Mouse (Mus musculus) erythroid progenitor cell, adult 5-6 weeks (primary cell): ENCODE data around the gene Ssc4d. TPM values are rescaled to one million over a fixed set of nuclear protein-coding genes. Genes with fewer than 3 reads are reported as not detected.

Experiments used
- ATAC-seq: replicated peaks from 2 replicates; pipeline ENCODE4 v1.8.0; 2016; ENCODE audit warnings: moderate number of reproducible peaks, mild to moderate bottlenecking, moderate TSS enrichment, inconsistent platforms; ENCODE audit not compliant: poor library complexity, low FRiP score, severe bottlenecking
- total RNA-seq, 2 experiments: library from RNA; stranded (forward) in 1 of 2; stranded (reverse) in 1 of 2; fragments of 150-400 nt in 1 of 2; fragments of 186-747, 209-891 nt in 1 of 2; gene quantifications; 2 replicates each; pipeline versions ENCODE4 v1.2.3 to v1.2.4; 2015 to 2017; ENCODE audit warnings: low replicate concordance in 2 of 2

The Ssc4d gene
- total RNA-seq, 2 experiments from 2014 or later, result not detected

DNA sequence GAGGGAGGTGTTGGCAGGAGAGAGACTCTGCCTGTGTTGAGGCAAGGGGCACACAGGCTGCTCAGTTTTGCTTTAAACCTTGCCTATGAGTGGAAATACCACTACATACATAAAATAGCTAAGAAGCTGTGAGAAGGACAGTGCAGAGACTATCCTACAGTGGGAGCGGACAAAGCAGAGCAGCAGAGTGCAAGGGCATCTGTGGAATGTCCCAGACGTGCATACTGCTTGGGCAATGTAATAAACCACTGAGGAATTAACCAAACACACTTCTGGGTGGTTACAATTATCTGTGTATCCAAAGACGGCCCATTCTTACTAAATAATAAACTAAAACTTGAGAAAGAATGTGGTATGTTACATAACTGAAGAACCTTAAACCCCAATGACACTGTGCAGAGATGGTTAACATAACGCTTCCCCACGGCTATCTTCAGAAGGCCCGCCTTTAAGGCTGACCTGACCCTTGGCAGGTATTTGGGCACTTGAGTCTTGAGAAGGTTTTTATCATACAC, 58.2 kb downstream of the Ssc4d start:
- ATAC-seq, result no peak

DNA sequence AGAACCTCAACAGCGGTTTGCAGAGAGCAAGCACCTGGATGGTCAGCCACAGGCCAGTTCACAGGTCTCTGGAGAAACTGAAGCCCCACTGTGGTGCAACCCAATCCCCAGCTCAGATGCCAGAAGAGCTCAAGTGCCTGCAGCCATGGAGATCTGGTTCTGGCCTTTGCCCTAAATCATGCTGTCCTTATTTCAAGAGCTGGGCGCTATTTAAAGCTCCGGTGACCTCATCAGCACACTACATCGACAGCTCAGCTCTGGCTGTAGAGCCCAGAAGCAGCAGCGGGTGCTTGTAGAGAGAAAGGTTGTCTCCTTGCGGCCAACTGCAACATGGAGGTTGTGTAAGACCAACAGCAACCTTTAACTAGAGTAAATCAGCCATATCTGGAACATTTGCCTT, 60.2 kb downstream of the Ssc4d start:
- ATAC-seq, result no peak

DNA sequence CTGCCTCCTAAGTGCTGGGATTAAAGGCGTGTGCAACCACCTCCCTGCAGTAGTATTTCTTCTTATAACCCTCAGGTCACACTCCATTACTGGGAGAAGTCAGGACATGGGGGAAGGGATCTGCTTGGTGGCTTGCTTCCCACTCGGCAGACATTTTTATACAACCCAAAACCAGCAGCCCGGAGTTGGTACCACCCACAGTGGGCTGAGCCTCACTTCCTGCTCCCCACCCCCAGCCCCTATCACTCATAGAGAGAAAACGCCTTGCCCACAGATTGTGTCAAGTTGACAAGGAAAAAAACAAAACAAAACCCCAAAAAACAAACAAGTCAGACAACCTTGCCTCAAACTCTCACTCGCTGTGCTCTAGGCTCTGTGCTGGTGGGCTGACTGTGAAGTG, 61.1 kb downstream of the Ssc4d start:
- ATAC-seq, result no peak

DNA sequence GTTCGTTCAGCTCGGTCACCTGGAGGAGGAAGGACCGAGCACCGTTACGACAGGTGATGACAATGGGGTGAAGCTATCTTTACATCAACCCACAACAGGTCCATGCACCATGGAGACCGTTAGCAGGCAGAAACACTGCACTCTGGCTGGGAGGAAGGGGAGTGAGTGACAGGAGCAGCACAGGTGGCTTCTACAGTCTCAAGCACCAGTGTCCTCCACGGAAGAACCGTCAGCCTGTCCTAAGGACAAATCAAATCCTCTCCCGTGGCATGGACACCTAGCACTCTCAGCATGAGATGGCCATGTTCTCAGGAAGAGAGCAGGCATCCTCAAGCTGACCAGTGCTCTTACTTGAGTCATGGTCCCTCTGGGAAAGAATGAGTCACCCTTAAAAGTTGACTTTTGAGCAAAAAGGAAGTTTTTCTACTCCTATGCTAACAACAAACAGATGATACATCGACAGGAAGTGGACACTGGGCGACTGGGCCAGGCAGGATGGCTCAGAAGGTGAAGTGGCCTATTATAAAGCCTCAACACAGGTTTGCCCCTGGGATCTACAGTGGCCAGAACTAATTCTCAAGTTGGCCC, 62.6 kb downstream of the Ssc4d start:
- ATAC-seq, result no peak

DNA sequence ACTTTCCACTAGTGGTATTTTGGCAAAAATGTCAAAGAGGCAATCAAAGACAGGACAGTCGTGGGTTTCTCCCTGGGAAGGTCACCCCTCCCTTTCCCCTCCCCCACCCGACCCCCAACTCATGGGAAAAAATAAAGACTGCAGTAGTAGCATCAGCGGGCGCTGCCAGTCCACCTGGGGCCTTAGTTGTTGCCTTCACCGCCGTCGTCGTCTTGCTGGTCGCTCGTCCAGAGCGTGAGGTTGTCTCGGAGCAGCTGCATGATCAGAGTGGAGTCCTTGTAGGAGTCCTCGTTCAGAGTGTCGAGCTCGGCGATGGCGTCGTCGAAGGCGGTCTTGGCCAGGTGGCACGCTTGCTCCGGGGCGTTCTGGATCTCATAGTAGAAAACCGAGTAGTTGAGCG, 63.5 kb downstream of the Ssc4d start:
- no peak for ATAC-seq

Other genes starting within 250 kb of the Ssc4d start
- 9.6 TPM in 1 of 2 replicates, not detected in the other for gene Tmem120a, start 230.1 kb downstream of the Ssc4d start, total RNA-seq (2015; ENCODE audit: low replicate concordance)
- 0.77 TPM in 1 of 2 replicates, not detected in the other for gene Tmem120a, start 230.1 kb downstream of the Ssc4d start, total RNA-seq (2017; ENCODE audit: low replicate concordance)
- not detected in 2 replicates for gene Styxl1, start 196.1 kb downstream of the Ssc4d start, total RNA-seq (2015; ENCODE audit: low replicate concordance)
- not detected in 2 replicates for gene Styxl1, start 196.1 kb downstream of the Ssc4d start, total RNA-seq (2017; ENCODE audit: low replicate concordance)
- 156 and 193 TPM in 2 replicates for gene Mdh2, start 196.1 kb downstream of the Ssc4d start, total RNA-seq (2015; ENCODE audit: low replicate concordance)
- gene Mdh2, start 196.1 kb downstream of the Ssc4d start, total RNA-seq (2017; ENCODE audit: low replicate concordance), result 74.0 and 81.6 TPM in 2 replicates
- not detected in 2 replicates for gene Srrm3, start 167.6 kb downstream of the Ssc4d start, total RNA-seq (2015; ENCODE audit: low replicate concordance)
- not detected in 2 replicates for gene Srrm3, start 167.6 kb downstream of the Ssc4d start, total RNA-seq (2017; ENCODE audit: low replicate concordance)
- gene Hspb1, start 86.6 kb downstream of the Ssc4d start, total RNA-seq (2015; ENCODE audit: low replicate concordance), result not detected in 2 replicates
- gene Hspb1, start 86.6 kb downstream of the Ssc4d start, total RNA-seq (2017; ENCODE audit: low replicate concordance), result not detected in 2 replicates
- gene Ywhag, start 39.9 kb downstream of the Ssc4d start, total RNA-seq (2015; ENCODE audit: low replicate concordance), result 30.3 and 35.2 TPM in 2 replicates
- 11.6 and 12.2 TPM in 2 replicates for gene Ywhag, start 39.9 kb downstream of the Ssc4d start, total RNA-seq (2017; ENCODE audit: low replicate concordance)
- gene Zp3, start 5.6 kb upstream of the Ssc4d start, total RNA-seq (2015; ENCODE audit: low replicate concordance), result not detected in 2 replicates
- gene Zp3, start 5.6 kb upstream of the Ssc4d start, total RNA-seq (2017; ENCODE audit: low replicate concordance), result not detected in 2 replicates
- gene Dtx2, start 20.3 kb upstream of the Ssc4d start, total RNA-seq (2015; ENCODE audit: low replicate concordance), result 1.8 and 3.8 TPM in 2 replicates
- gene Dtx2, start 20.3 kb upstream of the Ssc4d start, total RNA-seq (2017; ENCODE audit: low replicate concordance), result 0.13 and 2.3 TPM in 2 replicates
- not detected in 2 replicates for gene Upk3b, start 64.0 kb upstream of the Ssc4d start, total RNA-seq (2015; ENCODE audit: low replicate concordance)
- gene Upk3b, start 64.0 kb upstream of the Ssc4d start, total RNA-seq (2017; ENCODE audit: low replicate concordance), result not detected in 2 replicates
- gene Upk3bl, start 80.0 kb upstream of the Ssc4d start, total RNA-seq (2015; ENCODE audit: low replicate concordance), result not detected in 2 replicates
- not detected in 2 replicates for gene Upk3bl, start 80.0 kb upstream of the Ssc4d start, total RNA-seq (2017; ENCODE audit: low replicate concordance)
- gene Rasa4, start 109.4 kb upstream of the Ssc4d start, total RNA-seq (2015; ENCODE audit: low replicate concordance), result 2.5 and 10.5 TPM in 2 replicates
- gene Rasa4, start 109.4 kb upstream of the Ssc4d start, total RNA-seq (2017; ENCODE audit: low replicate concordance), result 0.83 and 2.8 TPM in 2 replicates
- 34.4 and 43.2 TPM in 2 replicates for gene Polr2j, start 142.1 kb upstream of the Ssc4d start, total RNA-seq (2015; ENCODE audit: low replicate concordance)
- 32.5 and 45.4 TPM in 2 replicates for gene Polr2j, start 142.1 kb upstream of the Ssc4d start, total RNA-seq (2017; ENCODE audit: low replicate concordance)
- gene Lrwd1, start 161.5 kb upstream of the Ssc4d start, total RNA-seq (2015; ENCODE audit: low replicate concordance), result 24.1 and 31.9 TPM in 2 replicates
- gene Lrwd1, start 161.5 kb upstream of the Ssc4d start, total RNA-seq (2017; ENCODE audit: low replicate concordance), result 42.2 and 51.7 TPM in 2 replicates
- 18.0 and 22.6 TPM in 2 replicates for gene Alkbh4, start 161.6 kb upstream of the Ssc4d start, total RNA-seq (2015; ENCODE audit: low replicate concordance)
- 10.3 and 13.4 TPM in 2 replicates for gene Alkbh4, start 161.6 kb upstream of the Ssc4d start, total RNA-seq (2017; ENCODE audit: low replicate concordance)
- 7.5 and 7.6 TPM in 2 replicates for gene Orai2, start 196.2 kb upstream of the Ssc4d start, total RNA-seq (2015; ENCODE audit: low replicate concordance)
- 2.9 and 5.8 TPM in 2 replicates for gene Orai2, start 196.2 kb upstream of the Ssc4d start, total RNA-seq (2017; ENCODE audit: low replicate concordance)
- 1.8 and 2.5 TPM in 2 replicates for gene Prkrip1, start 224.4 kb upstream of the Ssc4d start, total RNA-seq (2015; ENCODE audit: low replicate concordance)
- 23.2 and 25.9 TPM in 2 replicates for gene Prkrip1, start 224.4 kb upstream of the Ssc4d start, total RNA-seq (2017; ENCODE audit: low replicate concordance)